23 mouse cellular contexts compared by ENCODE assay signal in genomic region chr7:45426556-45426955, GRCm38 (mm10). TPM values are rescaled to one million over a fixed set of nuclear protein-coding genes. Genes with fewer than 3 reads are reported as not detected.
"Had no signal": no experiment of that assay in that cellular context is flagged by ENCODE, and none has a peak within 500 bp of the region (broad histone marks: within the 10 kb centered on the region; RNA-seq: fewer than 3 reads in every experiment).

No protein-coding gene starts in this region.

- H3K4me3 ChIP-seq: neural tube, embryonic 13.5 days; neural tube, embryonic 15.5 days; stomach, embryonic 15.5 days had no signal

- H3K27me3 ChIP-seq: stomach, embryonic 15.5 days had no signal

- H3K4me2 ChIP-seq: neural tube, embryonic 13.5 days; neural tube, embryonic 15.5 days; stomach, embryonic 15.5 days had no signal

- H3K9ac ChIP-seq: neural tube, embryonic 13.5 days; neural tube, embryonic 15.5 days; stomach, embryonic 15.5 days had no signal

- H3K27ac ChIP-seq: neural tube, embryonic 13.5 days; neural tube, embryonic 15.5 days; stomach, embryonic 15.5 days; stomach, postnatal 0 days had no signal

- H3K9me3 ChIP-seq: neural tube, embryonic 13.5 days; neural tube, embryonic 15.5 days; stomach, embryonic 15.5 days had no signal

- H3K4me1 ChIP-seq: neural tube, embryonic 13.5 days; stomach, embryonic 15.5 days had no signal

- DNase-seq: retina, postnatal 1 day; right cerebral cortex, adult 18-20 months; right cerebral cortex, postnatal 14 days; right cerebral cortex, postnatal 25 days; right cerebral cortex, postnatal 4 days; spleen, adult 18-20 months; thymus, adult 18-20 months; thymus, adult 2 months; thymus, postnatal 14 days; thymus, postnatal 25 days; thymus, postnatal 36 days; thymus, postnatal 4 days had no signal

RNA-seq across cellular contexts. Expression of gene Lhb, which starts 5.9 kb away (rescaled TPM):
- total RNA-seq: neutrophil, adult 5-6 weeks had no signal
- polyA plus RNA-seq: neural tube, embryonic 13.5 days; neural tube, embryonic 14.5 days; small intestine, adult 2 months; spleen, adult 2 months; stomach, embryonic 15.5 days; stomach, embryonic 16.5 days; stomach, postnatal 0 days; thymus, postnatal 0 days had no signal

RNA-seq across cellular contexts. Expression of gene Ntf5, which starts 13.1 kb away (rescaled TPM):
- total RNA-seq: neutrophil, adult 5-6 weeks had no signal
- polyA plus RNA-seq: neural tube, embryonic 13.5 days; neural tube, embryonic 14.5 days; neural tube, embryonic 15.5 days had no signal

RNA-seq across cellular contexts. Expression of gene Kcna7, which starts 21.1 kb away (rescaled TPM):
- total RNA-seq: neutrophil, adult 5-6 weeks had no signal
- polyA plus RNA-seq: neural tube, embryonic 13.5 days; neural tube, embryonic 14.5 days; small intestine, adult 2 months; stomach, embryonic 14.5 days; stomach, embryonic 15.5 days had no signal
